Mouse (Mus musculus): Measurements from ENCODE around the gene Wars2. TPM values are rescaled to one million over a fixed set of nuclear protein-coding genes. Genes with fewer than 3 reads are reported as not detected.

Gene Wars2
- polyA plus RNA-seq, 1 experiment, result 4.0 TPM

DNA sequence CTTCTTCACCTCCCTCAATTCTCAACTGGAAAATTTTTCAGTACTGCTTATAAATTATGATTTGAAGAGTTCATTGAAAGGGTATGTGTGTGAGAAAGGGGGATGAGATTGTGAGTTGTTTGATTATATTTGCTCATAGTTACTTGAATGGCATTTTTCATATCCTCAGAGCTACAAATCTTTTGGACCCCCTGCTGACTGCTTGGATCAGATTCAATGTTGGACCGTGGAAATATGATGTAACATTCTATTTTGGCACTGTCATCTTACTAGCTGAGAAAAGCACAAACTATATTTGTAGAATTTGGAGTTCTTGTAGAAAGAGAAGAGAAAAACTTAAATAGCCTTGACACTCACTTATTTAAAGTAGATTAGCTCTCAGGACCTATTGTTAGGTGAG lies 43.5 kb downstream of the Wars2 start:
- Histone ChIP-seq H3K36me3 (ENCODE audit: control insufficient read depth, insufficient read depth) (no peaks in the 10 kb centered on the region), H3K4me2 (ENCODE audit: low read depth) (no peak overlapping the region), H3ac (ENCODE audit: control insufficient read depth, insufficient read length) (no peak overlapping the region), H3K79me2 (ENCODE audit: control insufficient read depth, insufficient read depth) (no peaks in the 10 kb centered on the region), H3K27me3 (ENCODE audit: control insufficient read depth, insufficient read depth, insufficient read length) (no peaks in the 10 kb centered on the region), H3K4me3 (no peak overlapping the region)
- TF ChIP-seq CEBPB (IDR thresholded peaks at IDR 0.05; ENCODE audit: insufficient read depth, poor library complexity, severe bottlenecking) (no peak), MAX (IDR thresholded peaks at IDR 0.05; ENCODE audit: low read depth) (no peak)

DNA sequence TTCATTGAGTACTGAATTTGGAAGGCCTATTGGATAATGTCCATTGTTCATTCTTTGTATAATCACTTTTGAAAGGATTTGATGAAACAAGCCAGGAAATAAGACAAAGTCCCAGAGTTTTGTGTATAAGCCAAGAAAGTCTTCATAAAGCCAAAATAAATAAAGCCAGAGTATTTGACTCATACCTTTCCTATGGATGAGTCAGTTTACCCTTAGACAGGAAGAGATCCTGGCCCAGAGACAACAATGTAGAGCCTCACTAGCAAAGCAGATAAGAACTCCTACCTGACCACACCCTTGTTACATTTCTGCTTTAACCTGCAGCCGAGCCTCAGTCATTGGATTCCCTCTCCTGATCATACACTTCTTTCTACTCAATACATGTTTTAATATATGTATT lies 47.2 kb downstream of the Wars2 start:
- no peak overlapping the region for H3K4me3 ChIP-seq
- no peak overlapping the region for H3K4me2 ChIP-seq (ENCODE audit: low read depth)
- no peak overlapping the region for H3ac ChIP-seq (ENCODE audit: control insufficient read depth, insufficient read length)
- H3K27me3 ChIP-seq (ENCODE audit: control insufficient read depth, insufficient read depth, insufficient read length), result no peaks in the 10 kb centered on the region
- H3K36me3 ChIP-seq (ENCODE audit: control insufficient read depth, insufficient read depth), result no peaks in the 10 kb centered on the region
- H3K79me2 ChIP-seq (ENCODE audit: control insufficient read depth, insufficient read depth), result no peaks in the 10 kb centered on the region
- TF ChIP-seq TCF3 (IDR thresholded peaks at IDR 0.05; ENCODE audit: insufficient read length, low read depth) (no peak), CEBPB (IDR thresholded peaks at IDR 0.05; ENCODE audit: insufficient read depth, poor library complexity, severe bottlenecking) (no peak)

GRCm38 (mm10) chr3:99193576-99193975 lies 52.7 kb downstream of the Wars2 start:
- no peak overlapping the region for H3ac ChIP-seq (ENCODE audit: control insufficient read depth, insufficient read length)
- TF ChIP-seq TCF12 (IDR thresholded peaks at IDR 0.05; ENCODE audit: insufficient read depth, poor library complexity, severe bottlenecking) (no peak), USF1 (IDR thresholded peaks at IDR 0.05; ENCODE audit: low read depth) (no peak), E2F4 (IDR thresholded peaks at IDR 0.05; ENCODE audit: insufficient read depth) (no peak), SRF (IDR thresholded peaks at IDR 0.05; ENCODE audit: control insufficient read depth, insufficient read length, low read depth) (no peak), POLR2A (IDR thresholded peaks at IDR 0.05; ENCODE audit: insufficient read length, low read depth) (no peak), MAX (IDR thresholded peaks at IDR 0.05; ENCODE audit: low read depth) (no peak), MYOG (IDR thresholded peaks at IDR 0.05; ENCODE audit: control insufficient read depth in 1 of 3, insufficient read depth in 1 of 3, insufficient read length in 2 of 3, low read depth in 2 of 3) (no peak), POLR2AphosphoS2 (IDR thresholded peaks at IDR 0.05; ENCODE audit: insufficient read length, low read depth) (no peak), REST (IDR thresholded peaks at IDR 0.05; ENCODE audit: insufficient read depth, insufficient read length) (no peak), TCF3 (IDR thresholded peaks at IDR 0.05; ENCODE audit: insufficient read length, low read depth) (no peak), MYOD1 (IDR thresholded peaks at IDR 0.05; ENCODE audit: control insufficient read depth in 1 of 3, insufficient read length in 2 of 3, low read depth in 2 of 3) (no peak), CEBPB (IDR thresholded peaks at IDR 0.05; ENCODE audit: insufficient read depth, poor library complexity, severe bottlenecking) (no peak)

GRCm38 (mm10) chr3:99203331-99203730 lies 62.5 kb downstream of the Wars2 start:
- Histone ChIP-seq H3K36me3 (ENCODE audit: control insufficient read depth, insufficient read depth) (no peaks in the 10 kb centered on the region), H3K4me2 (ENCODE audit: low read depth) (no peak overlapping the region), H3ac (ENCODE audit: control insufficient read depth, insufficient read length) (no peak overlapping the region), H3K27me3 (ENCODE audit: control insufficient read depth, insufficient read depth, insufficient read length) (no peaks in the 10 kb centered on the region), H3K79me2 (ENCODE audit: control insufficient read depth, insufficient read depth) (no peaks in the 10 kb centered on the region), H3K4me3 (no peak overlapping the region)
- no peak for TF ChIP-seq REST (IDR thresholded peaks at IDR 0.05; ENCODE audit: insufficient read depth, insufficient read length)
- TF ChIP-seq TCF3 (IDR thresholded peaks at IDR 0.05; ENCODE audit: insufficient read length, low read depth), result no peak
- no peak for TF ChIP-seq E2F4 (IDR thresholded peaks at IDR 0.05; ENCODE audit: insufficient read depth)
- no peak for TF ChIP-seq TCF12 (IDR thresholded peaks at IDR 0.05; ENCODE audit: insufficient read depth, poor library complexity, severe bottlenecking)

More at GRCm38 (mm10) chr3:99193576-99193975, 52.7 kb downstream of the Wars2 start:
- Histone ChIP-seq H3K4me3 (no peak overlapping the region), H3K27me3 (ENCODE audit: control insufficient read depth, insufficient read depth, insufficient read length) (no peaks in the 10 kb centered on the region), H3K36me3 (ENCODE audit: control insufficient read depth, insufficient read depth) (no peaks in the 10 kb centered on the region), H3K4me2 (ENCODE audit: low read depth) (no peak overlapping the region), H3K79me2 (ENCODE audit: control insufficient read depth, insufficient read depth) (no peaks in the 10 kb centered on the region)

DNA sequence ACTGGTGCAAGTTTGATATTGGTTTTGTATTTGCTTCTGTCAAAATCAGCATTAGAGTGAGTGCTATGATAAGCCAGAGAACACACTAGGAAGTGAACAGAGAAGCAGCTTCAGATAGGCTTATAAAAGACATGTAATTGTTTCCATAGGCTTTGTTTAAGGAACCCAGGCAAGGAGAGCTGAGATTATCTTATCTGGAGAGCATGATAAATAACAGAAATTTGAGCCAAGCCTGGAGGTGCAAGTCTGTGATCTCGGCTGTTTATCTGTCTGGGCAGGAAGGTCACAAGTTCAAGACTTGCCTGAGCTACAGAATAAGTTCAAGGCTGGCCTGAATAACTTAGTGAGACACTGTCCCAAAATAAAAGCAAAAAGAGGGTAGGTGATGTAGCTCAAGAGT lies 67.5 kb downstream of the Wars2 start:
- Histone ChIP-seq H3K4me2 (ENCODE audit: low read depth) (no peak overlapping the region), H3K79me2 (ENCODE audit: control insufficient read depth, insufficient read depth) (no peaks in the 10 kb centered on the region), H3K36me3 (ENCODE audit: control insufficient read depth, insufficient read depth) (no peaks in the 10 kb centered on the region), H3ac (ENCODE audit: control insufficient read depth, insufficient read length) (no peak overlapping the region), H3K4me3 (no peak overlapping the region), H3K27me3 (ENCODE audit: control insufficient read depth, insufficient read depth, insufficient read length) (no peaks in the 10 kb centered on the region)
- TF ChIP-seq POLR2AphosphoS2 (IDR thresholded peaks at IDR 0.05; ENCODE audit: insufficient read length, low read depth) (no peak), SRF (IDR thresholded peaks at IDR 0.05; ENCODE audit: control insufficient read depth, insufficient read length, low read depth) (no peak), POLR2A (IDR thresholded peaks at IDR 0.05; ENCODE audit: insufficient read length, low read depth) (no peak), USF1 (IDR thresholded peaks at IDR 0.05; ENCODE audit: low read depth) (no peak), E2F4 (IDR thresholded peaks at IDR 0.05; ENCODE audit: insufficient read depth) (no peak), MAX (IDR thresholded peaks at IDR 0.05; ENCODE audit: low read depth) (no peak), TCF3 (IDR thresholded peaks at IDR 0.05; ENCODE audit: insufficient read length, low read depth) (no peak), MYOG (IDR thresholded peaks at IDR 0.05; ENCODE audit: control insufficient read depth in 1 of 3, insufficient read depth in 1 of 3, insufficient read length in 2 of 3, low read depth in 2 of 3) (no peak), REST (IDR thresholded peaks at IDR 0.05; ENCODE audit: insufficient read depth, insufficient read length) (no peak), CEBPB (IDR thresholded peaks at IDR 0.05; ENCODE audit: insufficient read depth, poor library complexity, severe bottlenecking) (no peak)

Data from myocyte (in vitro differentiated cells).